Mouse (Mus musculus) skeletal muscle tissue, postnatal 0 days (tissue): Measurements from ENCODE around the gene Gnb1l. TPM values are rescaled to one million over a fixed set of nuclear protein-coding genes. Genes with fewer than 3 reads are reported as not detected.

ENCODE experiments used
- polyA plus RNA-seq: library from polyadenylated mRNA; unstranded; fragments of >200 nt; fragmentation: Nextera tagmentation; extraction: Ambion mirVana; gene quantifications from 2 replicates; pipeline ENCODE4 v1.2.1, GENCODE M21; 2015

Gnb1l gene
- 4.8 and 6.1 TPM in 2 replicates for polyA plus RNA-seq

DNA sequence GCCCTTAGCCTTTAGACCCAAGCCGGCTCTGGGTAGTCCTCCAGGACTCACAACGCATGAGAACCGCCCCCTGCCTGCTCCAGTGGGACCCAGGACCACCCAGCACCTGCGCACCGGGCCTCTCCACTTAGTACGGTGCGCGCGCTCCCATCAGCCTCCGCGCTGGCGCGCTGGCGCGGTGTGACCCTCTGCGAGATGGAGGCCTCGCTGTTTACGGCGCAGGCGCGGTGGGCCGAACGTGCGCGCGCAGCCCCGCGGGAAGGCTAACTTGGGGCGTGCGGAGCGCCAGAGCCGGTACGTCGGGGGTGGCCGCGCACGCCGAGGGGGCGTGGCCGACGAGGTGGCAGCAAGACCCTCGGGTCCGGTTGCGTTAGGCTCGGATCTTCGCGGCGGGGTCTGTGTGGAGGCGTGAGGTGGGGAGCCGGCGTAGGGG, at the start of gene Gnb1l, which contains the start of gene Rtl10:
Gnb1l (plus strand) TSS at position 156 of the 433 bp plus-strand sequence.
Rtl10 (plus strand) TSS at position 344 of the 433 bp plus-strand sequence.

DNA sequence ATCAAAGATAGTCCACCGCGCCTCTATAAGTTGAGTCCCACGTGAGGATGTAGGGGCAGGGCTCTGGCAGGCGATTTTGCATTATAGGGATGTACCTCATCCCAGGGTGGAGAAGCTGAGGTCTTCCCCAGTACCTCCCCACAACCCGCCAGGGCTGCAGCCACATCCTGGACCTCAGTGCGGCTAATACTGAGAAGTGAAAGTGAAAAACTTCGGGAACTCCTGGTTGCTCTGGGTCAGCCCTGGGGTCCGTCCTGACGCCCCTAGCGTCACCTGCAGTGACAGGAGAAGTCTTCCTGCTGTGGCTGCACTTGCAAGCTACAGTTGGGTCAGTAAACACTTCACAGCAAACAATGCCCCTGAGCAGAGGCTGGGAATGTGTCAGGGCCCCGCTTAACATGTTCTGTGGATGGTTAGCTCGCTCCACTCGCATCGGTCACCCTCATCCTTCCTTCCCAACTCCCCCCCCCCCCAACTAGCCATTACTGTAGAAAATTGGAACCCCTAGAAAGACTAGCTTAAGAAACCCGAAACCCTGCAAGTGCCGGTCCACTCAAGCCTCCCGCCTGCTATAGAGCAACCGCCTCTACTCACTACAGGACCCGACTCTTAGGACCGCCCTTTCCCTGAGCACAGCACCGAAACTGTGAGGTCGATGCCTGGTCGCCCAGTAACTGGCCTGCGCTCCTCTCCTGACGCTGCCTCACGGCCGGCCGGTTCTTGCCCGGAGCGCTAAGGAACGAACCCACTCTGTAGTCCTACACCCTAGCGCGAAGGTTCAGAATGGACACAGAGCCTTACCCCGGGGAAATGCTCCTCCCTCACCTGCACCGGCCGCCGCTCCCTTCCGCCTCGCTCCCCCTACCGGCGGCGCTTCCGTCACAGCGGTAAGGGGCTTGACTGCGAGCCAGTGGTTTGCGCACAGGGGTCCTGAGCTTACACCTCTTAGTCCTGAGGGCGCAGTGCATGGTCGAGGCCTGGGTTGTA, 91.6 kb downstream of the Gnb1l start, which contains the start of gene Tbx1:
Tbx1 (minus strand) TSS at position 868 of the 987 bp plus-strand sequence.

Other genes starting within 250 kb of the Gnb1l start
- 151 and 209 TPM in 2 replicates for gene Ranbp1, start 250.0 kb upstream of the Gnb1l start, polyA plus RNA-seq
- gene Gm49776, start 240.4 kb upstream of the Gnb1l start, polyA plus RNA-seq = 1.4 TPM in 1 of 2 replicates, not detected in the other
- gene Dgcr8, start 209.5 kb upstream of the Gnb1l start, polyA plus RNA-seq = 10.9 and 13.9 TPM in 2 replicates
- 22.1 and 27.7 TPM in 2 replicates for gene Tango2, start 150.6 kb upstream of the Gnb1l start, polyA plus RNA-seq
- 16.2 and 18.4 TPM in 2 replicates for gene Arvcf, start 150.5 kb upstream of the Gnb1l start, polyA plus RNA-seq
- 19.4 and 20.9 TPM in 2 replicates for gene Txnrd2, start 72.3 kb upstream of the Gnb1l start, polyA plus RNA-seq
- gene Comt, start 71.9 kb upstream of the Gnb1l start, polyA plus RNA-seq = 111 and 116 TPM in 2 replicates
- 0.93 and 1.5 TPM in 2 replicates for gene Rtl10, start 188 bp downstream of the Gnb1l start, polyA plus RNA-seq
- gene Tbx1, start 92.0 kb downstream of the Gnb1l start, polyA plus RNA-seq = 7.9 and 8.3 TPM in 2 replicates
- 0.12 TPM in 1 of 2 replicates, not detected in the other for gene Gp1bb, start 123.7 kb downstream of the Gnb1l start, polyA plus RNA-seq
- gene Gm49601, start 127.7 kb downstream of the Gnb1l start, polyA plus RNA-seq = 0.27 and 0.34 TPM in 2 replicates
- gene Sept5, start 131.2 kb downstream of the Gnb1l start, polyA plus RNA-seq = 2.4 and 5.8 TPM in 2 replicates